Mouse (Mus musculus) CH12.LX (cell line): ENCODE results near the gene Smarca2. TPM values are rescaled to one million over a fixed set of nuclear protein-coding genes. Genes with fewer than 3 reads are reported as not detected.

Experiments used
- DNase-seq: peaks from one replicate; pipeline ENCODE4 v3.0.0-alpha.2; 2013; ENCODE audit errors: extremely low read depth
- H3K27ac ChIP-seq: 2 replicates; pipeline ENCODE4 v1.5.1; 2012; ENCODE audit warnings: low read depth, mild to moderate bottlenecking, control low read depth, moderate library complexity; ENCODE audit not compliant: insufficient read depth
- H3K27me3 ChIP-seq: replicated peaks from 2 replicates; pipeline ENCODE3; 2012; ENCODE audit warnings: inconsistent platforms
- H3K36me3 ChIP-seq, 2 experiments: replicated peaks in 1 of 2; 2 replicates each; pipeline versions ENCODE3 to v1.6.1; 2012; ENCODE audit warnings: inconsistent platforms in 1 of 2, low read length in 1 of 2, mild to moderate bottlenecking in 1 of 2, mixed read lengths in 1 of 2, moderate library complexity in 1 of 2; ENCODE audit not compliant: control insufficient read depth in 1 of 2, insufficient read depth in 1 of 2
- H3K4me1 ChIP-seq, 2 experiments: 2 replicates each; pipeline ENCODE4 v1.6.1; 2012; ENCODE audit warnings: inconsistent platforms in 1 of 2, moderate library complexity in 1 of 2; ENCODE audit not compliant: insufficient read depth in 2 of 2, control insufficient read depth in 1 of 2
- H3K4me2 ChIP-seq: 2 replicates; pipeline ENCODE4 v1.6.1; 2012; ENCODE audit warnings: low read depth, mild to moderate bottlenecking, control low read depth; ENCODE audit not compliant: poor library complexity, insufficient read depth, severe bottlenecking
- H3K4me3 ChIP-seq, 3 experiments: fragments of 150-350 bp in 1 of 3; sonication (generic) in 1 of 3; replicated peaks in 1 of 3; 2 replicates each; pipeline versions ENCODE3 to v1.5.1; 2011 to 2012; ENCODE audit warnings: low read depth in 2 of 3, low read length in 2 of 3, mild to moderate bottlenecking in 2 of 3, moderate library complexity in 2 of 3, control low read depth in 1 of 3, improper control_type of control experiment in 1 of 3, inconsistent platforms in 1 of 3, mixed read lengths in 1 of 3; ENCODE audit not compliant: poor library complexity in 1 of 3
- H3K79me2 ChIP-seq: replicated peaks from 2 replicates; pipeline ENCODE4 v1.6.1; 2012; ENCODE audit warnings: mild to moderate bottlenecking, moderate library complexity; ENCODE audit not compliant: control insufficient read depth, poor library complexity, insufficient read depth, severe bottlenecking; ENCODE audit errors: extremely low read depth
- H3K9ac ChIP-seq: 2 replicates; pipeline ENCODE4 v1.6.1; 2012; ENCODE audit warnings: low read depth, mild to moderate bottlenecking, control low read depth, moderate library complexity; ENCODE audit not compliant: insufficient read depth
- H3K9me3 ChIP-seq: replicated peaks from 2 replicates; pipeline ENCODE3; 2012; ENCODE audit warnings: low read length, inconsistent platforms, mixed read lengths
- BHLHE40 ChIP-seq: IDR thresholded peaks from 2 replicates; pipeline ENCODE4 v1.6.1; 2011; ENCODE audit warnings: mild to moderate bottlenecking, low read depth, low read length, improper control_type of control experiment
- CHD2 ChIP-seq: IDR thresholded peaks from 2 replicates; pipeline ENCODE4 v1.6.1; 2011; ENCODE audit warnings: low read length, improper control_type of control experiment
- ELF1 ChIP-seq: IDR thresholded peaks from 2 replicates; pipeline ENCODE4 v1.6.1; 2014; ENCODE audit warnings: low read depth, mild to moderate bottlenecking, inconsistent platforms, low read length, improper control_type of control experiment
- EP300 ChIP-seq: IDR thresholded peaks from 2 replicates; pipeline ENCODE4 v1.6.1; 2011; ENCODE audit warnings: low read length, improper control_type of control experiment
- ETS1 ChIP-seq: conservative IDR thresholded peaks from 2 replicates; pipeline ENCODE4 v1.6.1; 2012; ENCODE audit warnings: low read depth, mild to moderate bottlenecking, inconsistent platforms, low read length, improper control_type of control experiment, moderate library complexity
- GABPA ChIP-seq: IDR thresholded peaks from 2 replicates; pipeline ENCODE4 v1.6.1; 2012; ENCODE audit warnings: low read depth, low read length, improper control_type of control experiment, inconsistent platforms; ENCODE audit not compliant: insufficient replicate concordance
- HCFC1 ChIP-seq: IDR thresholded peaks from 2 replicates; pipeline ENCODE4 v1.6.1; 2012; ENCODE audit warnings: low read depth, mild to moderate bottlenecking, inconsistent platforms, low read length, improper control_type of control experiment
- IRF4 ChIP-seq: IDR thresholded peaks from 2 replicates; pipeline ENCODE4 v1.6.1; 2014; ENCODE audit warnings: low read depth, mild to moderate bottlenecking, inconsistent platforms, low read length, improper control_type of control experiment
- JUND ChIP-seq: conservative IDR thresholded peaks from 2 replicates; pipeline ENCODE4 v1.6.1; 2011; ENCODE audit warnings: low read depth, low read length, improper control_type of control experiment
- KAT2A ChIP-seq: IDR thresholded peaks from 2 replicates; pipeline ENCODE4 v1.6.1; 2012; ENCODE audit warnings: low read length, improper control_type of control experiment, inconsistent platforms; ENCODE audit not compliant: insufficient replicate concordance
- MAX ChIP-seq: IDR thresholded peaks from 2 replicates; pipeline ENCODE4 v1.6.1; 2011; ENCODE audit warnings: low read length, improper control_type of control experiment
- MAZ ChIP-seq: IDR thresholded peaks from 2 replicates; pipeline ENCODE4 v1.6.1; 2012; ENCODE audit warnings: low read depth, mild to moderate bottlenecking, inconsistent platforms, low read length, improper control_type of control experiment, moderate library complexity
- MEF2A ChIP-seq: IDR thresholded peaks from 2 replicates; pipeline ENCODE4 v1.6.1; 2014; ENCODE audit warnings: low read depth, mild to moderate bottlenecking, inconsistent platforms, low read length, improper control_type of control experiment, borderline replicate concordance
- MYC ChIP-seq: IDR thresholded peaks from 2 replicates; pipeline ENCODE4 v1.6.1; 2011; ENCODE audit warnings: low read depth, mild to moderate bottlenecking, improper control_type of control experiment, low read length
- NRF1 ChIP-seq: IDR thresholded peaks from 2 replicates; pipeline ENCODE4 v1.6.1; 2014; ENCODE audit warnings: low read depth, mild to moderate bottlenecking, inconsistent platforms, low read length, improper control_type of control experiment, moderate library complexity
- PAX5 ChIP-seq: IDR thresholded peaks from 2 replicates; pipeline ENCODE4 v1.6.1; 2012; ENCODE audit warnings: low read length, inconsistent platforms, mixed read lengths
- POLR2A ChIP-seq: IDR thresholded peaks from 2 replicates; pipeline ENCODE4 v1.6.1; 2011; ENCODE audit warnings: low read depth, mild to moderate bottlenecking, improper control_type of control experiment, low read length
- POLR2AphosphoS2 ChIP-seq: IDR thresholded peaks from 2 replicates; pipeline ENCODE4 v1.6.1; 2011; ENCODE audit warnings: low read depth, low read length, improper control_type of control experiment
- RAD21 ChIP-seq: IDR thresholded peaks from 2 replicates; pipeline ENCODE4 v1.6.1; 2011; ENCODE audit warnings: low read depth, mild to moderate bottlenecking, low read length, improper control_type of control experiment, moderate library complexity
- SMC3 ChIP-seq: IDR thresholded peaks from 2 replicates; pipeline ENCODE4 v1.6.1; 2011; ENCODE audit warnings: low read depth, low read length, improper control_type of control experiment
- TBP ChIP-seq: conservative IDR thresholded peaks from 2 replicates; pipeline ENCODE4 v1.6.1; 2011; ENCODE audit warnings: low read depth, low read length, improper control_type of control experiment
- TCF12 ChIP-seq: IDR thresholded peaks from 2 replicates; pipeline ENCODE4 v1.6.1; 2014; ENCODE audit warnings: low read depth, mild to moderate bottlenecking, inconsistent platforms, low read length, improper control_type of control experiment
- UBTF ChIP-seq: IDR thresholded peaks from 2 replicates; pipeline ENCODE4 v1.6.1; 2012; ENCODE audit warnings: low read depth, mild to moderate bottlenecking, inconsistent platforms, low read length, improper control_type of control experiment, moderate library complexity
- USF1 ChIP-seq: IDR thresholded peaks from 2 replicates; pipeline ENCODE4 v1.6.1; 2014; ENCODE audit warnings: low read depth, mild to moderate bottlenecking, inconsistent platforms, low read length, improper control_type of control experiment
- USF2 ChIP-seq: conservative IDR thresholded peaks from 2 replicates; pipeline ENCODE4 v1.6.1; 2011; ENCODE audit warnings: low read depth, low read length, improper control_type of control experiment
- ZC3H11A ChIP-seq: IDR thresholded peaks from 2 replicates; pipeline ENCODE4 v1.6.1; 2012; ENCODE audit warnings: low read depth, mild to moderate bottlenecking, inconsistent platforms, low read length, improper control_type of control experiment
- ZMIZ1 ChIP-seq: IDR thresholded peaks from 2 replicates; pipeline ENCODE4 v1.6.1; 2012; ENCODE audit warnings: low read depth, mild to moderate bottlenecking, inconsistent platforms, low read length, improper control_type of control experiment
- ZNF384 ChIP-seq: IDR thresholded peaks from 2 replicates; pipeline ENCODE4 v1.6.1; 2012; ENCODE audit warnings: low read depth, low read length, improper control_type of control experiment, inconsistent platforms
- dilution Hi-C: fragments of 300-500 bp; cut with MboI; formaldehyde crosslinking; loops from 2 replicates; pipeline ENCODE4 v1.14.3; 2020; ENCODE audit warnings: low sequenced_read_pairs; ENCODE audit not compliant: extremely low pct_unique_long_range_greater_than_20kb, extremely low pct_ligation_motif_present
- in situ Hi-C: fragments of 300-500 bp; cut with MboI; formaldehyde crosslinking; loops from 3 replicates; pipeline ENCODE4 v1.14.3; 2019; ENCODE audit warnings: low sequenced_read_pairs, low pct_ligation_motif_present, low pct_unique_long_range_greater_than_20kb, mixed read lengths
- polyA plus RNA-seq: library from polyadenylated mRNA; unstranded; fragments of >175 nt; gene quantifications from 2 replicates; pipeline ENCODE4 v1.2.1, GENCODE M21; 2012; ENCODE audit warnings: low read depth; ENCODE audit not compliant: insufficient read length
- total RNA-seq, 2 experiments: library from RNA; depleted of rRNA; stranded (reverse); fragments of 300-350 nt in 1 of 2; fragments of >200 nt in 1 of 2; gene quantifications; 2 replicates each; pipeline ENCODE4 v1.2.3; 2012 to 2014

Gene Smarca2
- total and polyA plus RNA-seq, 3 experiments: 19.4 to 47.1 (median 21.8) TPM

DNA sequence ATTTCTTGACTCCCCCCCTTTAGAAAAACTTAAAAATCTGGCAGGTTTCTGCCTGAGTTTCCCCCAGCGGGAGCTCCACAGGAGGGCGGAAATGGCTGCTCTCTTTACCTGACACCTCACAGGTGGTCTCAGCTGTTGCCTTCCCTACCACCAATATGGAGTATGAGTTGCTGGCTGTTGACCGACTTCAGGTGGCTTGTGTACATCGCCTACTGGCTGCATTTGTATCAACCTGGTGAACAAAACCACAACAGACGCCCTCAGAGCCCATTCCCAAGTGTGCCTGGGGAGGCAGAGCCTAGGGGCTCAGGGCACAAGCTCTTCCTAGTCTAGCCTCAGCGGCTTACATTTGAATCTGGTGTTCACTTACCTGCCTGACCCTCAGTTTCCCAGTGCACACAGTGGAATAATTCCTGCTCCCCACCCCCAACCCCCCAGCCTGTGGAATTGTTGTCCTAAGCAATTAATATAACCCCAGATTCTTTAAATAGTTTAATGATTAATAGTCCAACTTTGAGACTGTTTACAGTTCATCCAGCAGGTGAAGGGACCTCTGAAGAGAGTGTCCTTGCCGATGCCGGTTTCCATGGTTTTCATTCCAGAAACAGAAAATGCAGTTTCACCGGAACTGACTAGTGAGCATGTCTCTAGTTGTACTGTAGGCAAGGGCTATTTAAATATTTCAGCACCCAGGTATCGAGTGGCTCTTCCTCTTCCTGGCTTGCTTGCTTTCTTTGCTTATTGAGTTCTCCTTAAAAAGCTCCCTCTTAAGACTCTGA, 149.4 kb downstream of the Smarca2 start:
- H3K9ac ChIP-seq: no peak overlapping the region
- H3K4me2 ChIP-seq: no peak overlapping the region
- no peaks in the 10 kb centered on the region for H3K9me3 ChIP-seq
- H3K27me3 ChIP-seq: no peaks in the 10 kb centered on the region
- H3K79me2 ChIP-seq: no peaks in the 10 kb centered on the region; the same call in 1 of the 2 replicates
- TF ChIP-seq POLR2A (no peak), ZC3H11A (no peak), MAZ (no peak), RAD21 (no peak), ZMIZ1 (no peak), MYC (no peak), USF2 (no peak), HCFC1 (no peak), TCF12 (no peak), ELF1 (no peak), JUND (no peak), UBTF (no peak), TBP (no peak), ETS1 (no peak), BHLHE40 (no peak), MAX (no peak), EP300 (no peak), ZNF384 (no peak)
- in situ Hi-C loops (no loop called here), dilution Hi-C loops (no loop called here)
- H3K4me3 ChIP-seq: no peak overlapping the region
- H3K4me1 ChIP-seq: peaks cover 7 to 37% of the 10 kb centered on the region in 2 experiments
- DNase-seq: no peak
- H3K27ac ChIP-seq: no peak overlapping the region
- peaks cover 3 to 64% of the 10 kb centered on the region in 2 experiments for H3K36me3 ChIP-seq

DNA sequence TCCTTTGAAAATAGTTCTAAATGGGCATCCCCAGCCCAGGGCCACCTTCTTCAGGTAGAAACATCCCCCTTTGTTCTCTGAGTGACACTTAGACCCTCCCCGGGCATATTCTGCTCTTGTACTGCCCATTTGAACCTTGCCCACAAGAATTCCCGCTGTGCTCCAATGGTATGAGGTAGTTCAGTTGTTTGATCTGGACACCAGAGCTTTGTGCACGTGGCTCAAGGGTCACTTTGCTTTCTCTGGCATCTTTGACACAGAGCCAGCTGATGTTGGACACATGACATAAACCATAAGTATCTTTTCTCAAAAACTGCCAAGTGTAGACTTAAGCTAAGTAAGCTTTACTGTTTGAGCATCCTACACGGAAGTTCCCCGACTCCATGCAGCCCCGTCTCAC, 151.1 kb downstream of the Smarca2 start:
- Histone ChIP-seq H3K27ac (no peak overlapping the region), H3K4me1 (peaks cover 8 to 41% of the 10 kb centered on the region in 2 experiments), H3K36me3 (peaks cover 13 to 82% of the 10 kb centered on the region in 2 experiments), H3K79me2 (no peaks in the 10 kb centered on the region), H3K27me3 (no peaks in the 10 kb centered on the region), H3K4me2 (no peak overlapping the region), H3K9me3 (no peaks in the 10 kb centered on the region), H3K4me3 (no peak overlapping the region), H3K9ac (no peak overlapping the region)
- in situ Hi-C loops (no loop called here), dilution Hi-C loops (no loop called here)
- TF ChIP-seq GABPA: no peak
- no peak for TF ChIP-seq IRF4
- no peak for TF ChIP-seq POLR2AphosphoS2
- TF ChIP-seq KAT2A: no peak
- TF ChIP-seq SMC3: no peak
- TF ChIP-seq TCF12: no peak
- TF ChIP-seq JUND: no peak
- no peak for TF ChIP-seq USF1
- no peak for TF ChIP-seq PAX5
- no peak for TF ChIP-seq ETS1
- no peak for TF ChIP-seq NRF1
- no peak for TF ChIP-seq CHD2
- no peak for TF ChIP-seq MEF2A
- DNase-seq: no peak
